Mouse (Mus musculus): ENCODE results near the gene Efna2.
"Not testable (repeated sequence)": the region's sequence is repeated elsewhere in the genome, so short reads cannot be mapped to it uniquely, and the experiment has no call there.

The Efna2 gene

DNA sequence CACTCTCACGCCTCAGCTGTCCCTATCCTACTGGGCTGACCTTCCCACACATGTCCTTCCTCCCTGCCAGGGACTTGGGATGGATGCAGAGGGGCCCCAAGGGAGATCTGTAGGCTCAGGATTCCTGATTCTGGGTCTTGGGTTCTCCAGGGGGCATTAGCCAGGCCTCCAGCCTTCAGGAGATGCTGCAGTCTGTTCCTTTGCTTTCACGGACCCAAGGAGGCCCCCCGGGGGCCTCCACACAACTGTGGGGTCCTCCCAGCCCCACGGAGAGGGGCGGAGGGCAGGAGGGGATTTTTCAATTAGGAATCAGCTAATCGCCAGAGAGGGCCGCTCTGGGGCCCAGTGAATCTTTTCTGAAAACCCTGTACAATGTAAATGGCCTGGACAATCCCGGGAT, 15.2 kb downstream of the Efna2 start:
- DNase-seq: no peak

DNA sequence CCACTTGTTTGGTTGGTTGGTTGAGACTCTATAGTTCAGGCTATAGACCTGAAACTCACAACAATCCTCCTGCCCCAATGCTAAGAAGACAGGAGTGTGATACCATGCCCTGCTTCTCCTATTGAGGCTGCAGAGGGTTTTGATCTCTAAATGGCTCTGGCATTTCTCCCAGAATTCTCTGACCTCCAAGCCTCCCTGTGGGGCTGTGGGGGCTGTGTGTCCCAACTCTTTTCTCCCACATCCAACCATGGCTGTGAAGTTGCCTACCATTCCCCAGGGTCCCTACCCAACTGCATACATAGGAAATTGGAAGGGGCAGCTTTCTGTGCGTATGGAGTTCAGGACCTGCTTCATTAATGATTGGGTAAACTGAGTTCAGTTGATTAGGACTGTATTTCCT, 16.9 kb downstream of the Efna2 start:
- DNase-seq: no peak

DNA sequence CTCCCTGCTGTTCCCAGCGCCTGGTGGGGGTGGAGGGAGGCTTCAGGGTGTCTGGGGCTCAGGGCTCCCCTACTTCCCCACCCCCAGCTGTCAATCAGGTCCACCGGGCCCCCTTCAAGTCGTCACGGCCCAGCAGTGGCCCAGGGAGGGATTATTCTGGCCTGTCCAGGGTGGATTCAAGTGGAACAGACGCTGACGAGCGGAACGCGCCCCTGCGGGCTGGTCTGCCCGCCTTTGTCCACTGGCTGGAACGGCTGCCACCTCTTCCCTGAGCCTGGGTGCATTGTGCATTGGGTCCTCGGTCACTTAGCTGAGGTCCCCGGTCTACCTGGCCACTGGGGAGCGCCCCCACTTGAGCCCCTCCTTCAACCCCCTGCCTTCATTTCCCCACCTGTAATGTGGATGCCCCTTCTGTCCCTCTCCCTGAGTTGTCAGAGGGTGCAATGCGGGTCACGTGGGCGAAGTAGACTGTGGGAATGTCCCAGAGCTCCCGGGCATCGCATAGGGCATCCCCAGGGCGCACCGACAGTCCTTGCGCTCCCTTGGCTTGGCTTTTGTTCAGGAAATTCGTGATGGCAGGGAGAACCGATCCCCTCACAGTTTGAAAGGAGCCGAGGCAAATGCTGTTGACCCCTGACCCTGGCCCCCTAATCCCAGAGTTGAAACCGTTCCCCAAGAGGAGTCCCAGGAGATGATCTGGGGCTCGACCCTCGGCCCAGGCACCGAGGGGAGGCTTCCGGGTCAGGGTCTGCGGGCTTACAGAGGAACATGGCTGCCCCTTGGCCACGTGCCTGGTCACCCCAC, 17.7 kb downstream of the Efna2 start:
- no peak for DNase-seq

DNA sequence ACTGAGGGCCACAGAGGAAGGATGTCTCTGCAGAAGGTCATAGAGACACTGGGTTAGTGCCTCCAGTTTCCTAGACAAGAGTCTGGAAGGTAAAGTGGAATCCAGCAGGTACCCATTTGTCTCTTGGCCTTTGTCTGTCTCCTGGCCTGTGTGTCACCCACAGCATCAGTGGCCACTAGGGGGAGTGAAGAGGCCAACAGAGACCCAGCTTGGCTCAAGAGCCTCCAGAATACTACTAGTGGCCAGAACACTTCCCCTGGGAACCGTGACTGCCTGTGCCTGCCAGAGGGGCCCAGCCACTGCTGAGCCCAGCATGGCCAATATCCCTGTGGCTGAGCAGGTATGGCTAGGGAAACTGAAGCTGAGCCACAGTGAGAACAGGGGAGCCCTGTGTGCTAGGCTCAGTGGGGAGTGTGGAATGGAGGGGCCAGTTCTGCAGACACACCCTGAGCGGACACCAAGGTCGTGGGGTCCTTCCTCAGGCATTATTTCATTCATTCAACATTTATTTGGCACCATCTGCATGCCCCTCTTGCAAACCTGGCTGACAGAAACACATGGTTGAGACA, 20.2 kb downstream of the Efna2 start:
- peak; percentile 86 for DNase-seq

DNA sequence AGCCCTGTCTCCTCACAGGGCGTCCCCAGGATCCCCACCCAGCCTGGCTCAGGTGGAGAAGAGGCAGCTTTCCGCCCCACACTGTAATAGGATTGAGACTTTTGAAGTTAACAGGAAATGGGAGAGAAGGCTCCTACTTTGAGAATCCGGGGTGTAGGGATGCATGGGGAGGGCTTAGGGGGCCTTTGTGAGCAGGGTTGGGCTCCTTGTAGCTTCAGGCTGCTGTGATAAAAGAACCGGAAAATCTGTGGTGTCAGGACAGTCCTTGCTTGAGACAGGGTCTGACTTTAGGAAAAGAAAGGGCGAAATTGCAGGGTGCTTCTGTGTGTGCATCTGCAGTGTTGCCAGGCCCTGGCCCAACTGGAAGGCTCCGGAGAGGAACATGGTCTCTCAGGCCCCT, 21.2 kb downstream of the Efna2 start:
- no peak for DNase-seq

DNA sequence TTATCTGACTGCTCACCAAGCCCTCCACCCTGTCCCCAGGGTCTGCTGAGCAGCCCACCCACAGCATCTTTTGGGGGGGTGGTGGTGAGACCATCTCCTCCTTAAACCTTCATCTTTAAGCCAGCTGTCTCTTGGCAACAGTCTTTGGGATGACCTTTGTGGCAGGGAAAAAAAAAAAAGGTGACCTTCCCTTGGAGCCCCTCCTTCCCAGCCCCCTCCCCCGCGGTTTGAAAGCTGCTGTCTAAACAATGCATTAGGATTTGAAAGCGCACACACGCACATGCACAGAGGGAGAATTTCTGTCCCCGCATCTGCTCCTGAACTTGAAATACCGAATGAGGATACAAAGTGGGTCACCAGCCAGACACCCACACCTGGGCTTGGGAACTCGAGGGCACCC, 24.8 kb downstream of the Efna2 start:
- no peak for DNase-seq

DNA sequence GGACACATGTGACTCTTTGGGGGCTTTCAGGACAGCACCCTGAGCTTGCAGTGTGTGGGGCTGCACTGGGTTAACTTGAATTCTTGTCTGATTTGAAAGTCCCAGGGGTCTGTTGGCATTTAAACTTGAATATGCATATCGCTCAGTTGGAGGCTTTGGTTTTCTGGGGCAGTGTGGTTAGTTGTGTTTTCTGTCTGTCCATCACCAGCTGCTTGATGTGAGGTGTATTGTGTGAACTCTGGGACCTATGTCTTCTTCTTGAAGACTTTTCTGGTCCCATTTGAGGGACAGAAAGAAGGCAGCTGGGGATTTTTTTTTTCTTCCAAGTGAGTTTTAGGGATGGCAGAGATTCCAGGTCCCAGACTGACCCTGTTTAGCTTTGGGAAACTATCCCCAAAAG, 27.9 kb downstream of the Efna2 start:
- no peak for DNase-seq

DNA sequence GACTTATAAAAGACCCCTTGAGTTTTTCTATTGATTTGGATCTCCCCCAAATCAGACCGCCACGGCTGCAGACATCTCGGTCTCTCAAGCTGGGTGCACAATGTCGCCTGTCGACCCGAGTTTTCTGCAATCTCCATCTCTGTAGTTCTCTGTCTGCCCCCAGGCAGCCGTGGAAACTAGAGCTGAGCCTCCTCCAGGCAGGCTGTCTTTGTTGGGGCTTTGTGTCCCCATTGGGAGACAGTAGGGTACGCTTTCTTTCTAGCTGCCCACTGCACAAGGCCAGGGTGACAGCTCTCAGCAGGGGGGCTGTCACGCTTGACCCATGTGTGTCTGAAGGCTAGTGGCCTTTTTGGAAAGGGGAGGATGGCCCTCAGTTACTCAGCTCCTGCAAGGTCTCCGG, 28.4 kb downstream of the Efna2 start:
- no peak for DNase-seq

DNA sequence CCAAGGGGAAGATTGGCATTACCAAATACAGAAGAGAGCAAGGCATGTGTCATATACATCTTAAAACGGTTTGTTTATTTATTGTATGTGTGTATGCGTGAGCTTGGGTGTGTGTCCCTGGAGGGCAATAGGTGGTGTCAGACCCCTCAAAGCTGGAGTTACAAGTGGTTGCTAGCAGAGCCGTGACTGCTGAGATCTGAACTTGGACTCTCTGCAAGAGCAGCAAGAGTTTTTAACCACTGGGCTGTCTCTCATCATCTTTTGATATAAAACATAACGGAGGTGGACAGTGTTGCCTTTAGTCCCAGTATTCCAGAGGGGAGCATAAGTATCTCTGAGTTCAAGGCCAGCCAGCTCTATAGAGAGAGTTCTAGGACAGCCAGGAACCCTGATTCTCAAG, 29.0 kb downstream of the Efna2 start:
- DNase-seq: no peak

DNA sequence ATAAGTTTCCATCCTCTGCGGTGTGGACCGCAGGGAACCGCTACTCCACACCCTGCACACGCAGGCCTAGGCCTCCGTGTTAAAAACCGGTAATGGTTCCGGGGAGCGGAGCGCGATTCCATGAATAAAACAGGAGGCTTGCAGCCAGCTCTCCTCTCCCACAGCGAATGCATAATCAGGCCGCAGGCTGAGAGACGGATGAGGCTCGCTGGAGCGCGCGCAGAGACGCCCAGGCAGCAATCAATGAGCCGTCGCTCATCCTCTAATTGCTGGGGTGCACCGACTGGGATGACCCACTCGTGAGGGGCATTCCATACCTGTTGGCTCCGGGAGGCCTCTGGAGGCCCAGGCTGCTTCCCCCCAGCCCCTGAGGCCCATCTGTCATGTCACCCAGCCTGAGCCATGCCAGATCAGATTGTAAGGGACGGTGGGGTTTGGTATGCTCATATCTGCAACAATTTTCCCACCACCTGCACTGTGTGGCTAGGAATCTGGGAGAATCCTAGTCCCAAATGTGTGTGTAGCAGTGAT, 29.6 kb downstream of the Efna2 start:
- DNase-seq: no peak

DNA sequence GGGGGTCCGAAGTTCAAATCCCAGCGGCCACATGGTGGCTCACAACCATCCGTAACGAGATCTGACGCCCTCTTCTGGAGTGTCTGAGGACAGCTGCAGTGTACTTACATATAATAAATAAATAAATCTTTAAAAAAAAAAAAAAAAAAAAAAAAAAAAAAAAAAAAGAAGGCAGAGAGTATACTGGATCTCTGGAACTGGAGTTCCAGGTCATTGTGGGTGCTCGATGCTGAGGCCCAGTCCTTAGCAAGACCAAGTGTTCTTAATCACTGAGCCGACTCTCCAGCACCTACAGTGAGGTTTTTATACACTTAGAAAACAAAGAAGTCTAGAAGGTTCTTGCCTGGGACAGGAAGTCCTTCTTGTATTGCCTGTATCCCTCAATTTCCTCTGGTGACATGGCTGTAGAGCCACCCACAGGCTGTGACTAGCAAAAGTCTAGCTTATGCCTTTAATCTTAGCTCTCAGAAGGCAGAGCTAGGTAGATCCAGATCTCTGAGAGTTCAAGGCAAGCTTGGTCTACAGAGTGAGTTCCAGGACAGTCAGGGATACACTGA, 32.3 kb downstream of the Efna2 start:
- not testable (repeated sequence) for DNase-seq

DNA sequence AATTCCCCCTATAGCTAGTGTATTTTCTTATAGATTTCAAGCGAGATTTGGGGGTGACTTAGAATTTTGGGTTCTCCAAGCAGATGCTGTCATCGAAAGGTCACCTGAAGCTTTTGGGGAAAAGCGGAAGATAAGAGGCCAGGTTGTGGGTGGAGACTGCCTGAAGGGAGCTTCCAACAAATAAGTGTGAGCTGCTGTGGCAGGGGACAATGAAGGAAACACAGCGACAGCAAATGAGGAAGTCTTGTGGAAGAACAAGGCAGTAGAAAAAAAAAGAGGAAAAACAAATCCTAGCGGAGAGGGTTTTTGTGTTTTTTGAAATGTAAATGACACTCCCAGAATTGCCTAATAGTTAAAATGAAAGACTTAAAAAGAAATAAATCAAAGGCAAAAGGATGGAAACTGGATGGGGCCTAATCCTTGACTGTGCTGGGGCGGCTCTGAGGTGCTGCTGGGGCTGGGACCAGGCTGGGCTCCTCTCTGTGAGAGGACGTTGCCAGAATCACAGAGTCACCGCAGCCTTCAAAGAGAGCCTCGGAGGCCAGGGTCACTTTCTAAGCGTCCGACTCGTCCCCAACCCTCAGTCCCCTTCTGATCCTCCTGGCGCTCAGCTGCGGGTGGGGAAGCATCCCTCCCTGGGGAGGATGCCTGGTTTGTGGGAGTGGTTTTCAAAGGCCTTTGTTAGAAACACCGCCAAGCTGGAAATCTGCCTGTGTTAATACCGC, 35.9 kb downstream of the Efna2 start:
- no peak for DNase-seq

DNA sequence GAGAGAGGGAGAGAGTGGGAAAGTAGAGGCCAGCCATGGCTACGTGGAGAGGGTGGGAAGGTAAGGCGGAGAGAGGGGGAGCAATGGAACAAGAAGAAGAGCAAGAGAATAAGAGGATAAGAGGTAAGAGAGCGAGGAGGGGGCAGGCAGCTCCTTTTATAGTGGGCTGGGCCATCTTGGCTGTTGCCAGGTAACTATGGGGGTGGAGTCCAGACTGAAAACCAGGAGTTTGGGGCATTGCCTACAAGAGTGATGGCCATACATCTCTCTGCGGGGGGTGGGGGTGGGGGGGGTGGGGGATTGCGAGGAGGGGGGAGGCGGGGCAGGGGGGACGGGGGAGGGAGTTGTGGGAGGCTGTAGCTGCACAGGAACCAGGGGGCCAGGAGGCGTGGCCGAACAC, 41.4 kb downstream of the Efna2 start:
- DNase-seq: no peak

DNA sequence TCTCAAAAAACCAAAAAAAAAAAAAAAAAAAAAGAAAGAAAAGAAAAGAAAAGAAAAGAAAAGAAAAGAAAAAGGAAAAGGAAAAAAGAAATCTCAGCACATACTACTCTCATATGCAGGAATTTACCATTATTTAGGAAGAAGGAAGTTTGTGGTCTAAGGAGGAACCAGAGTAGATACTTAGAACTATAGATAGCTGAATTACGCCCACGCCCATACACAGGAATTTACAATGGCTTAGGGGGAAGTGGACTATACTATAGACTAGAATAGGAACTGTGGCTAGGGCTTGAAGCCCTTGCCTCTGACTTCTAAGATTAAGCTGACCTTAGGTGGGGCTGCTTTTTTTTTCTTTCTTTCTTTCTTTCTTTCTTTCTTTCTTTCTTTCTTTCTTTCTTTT, 43.9 kb downstream of the Efna2 start:
- DNase-seq: not testable (repeated sequence)

DNA sequence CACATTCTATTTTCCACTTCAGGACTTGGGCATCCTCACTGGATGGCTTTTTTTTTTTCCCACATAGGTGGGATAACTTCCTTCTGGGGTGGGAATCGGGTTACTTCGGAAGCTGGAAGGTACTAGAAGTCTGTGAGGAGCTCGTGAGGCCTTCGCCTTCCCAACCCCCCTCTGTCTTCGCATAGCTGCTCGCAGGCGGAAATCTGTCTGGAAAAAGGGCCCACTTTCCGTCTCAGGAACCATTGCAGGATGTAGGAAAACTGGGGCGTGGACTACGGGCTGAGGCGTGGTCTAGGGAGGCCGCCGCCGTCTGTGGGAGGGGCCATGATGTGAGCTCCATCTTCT, 46.8 kb downstream of the Efna2 start:
- no peak for DNase-seq

DNA sequence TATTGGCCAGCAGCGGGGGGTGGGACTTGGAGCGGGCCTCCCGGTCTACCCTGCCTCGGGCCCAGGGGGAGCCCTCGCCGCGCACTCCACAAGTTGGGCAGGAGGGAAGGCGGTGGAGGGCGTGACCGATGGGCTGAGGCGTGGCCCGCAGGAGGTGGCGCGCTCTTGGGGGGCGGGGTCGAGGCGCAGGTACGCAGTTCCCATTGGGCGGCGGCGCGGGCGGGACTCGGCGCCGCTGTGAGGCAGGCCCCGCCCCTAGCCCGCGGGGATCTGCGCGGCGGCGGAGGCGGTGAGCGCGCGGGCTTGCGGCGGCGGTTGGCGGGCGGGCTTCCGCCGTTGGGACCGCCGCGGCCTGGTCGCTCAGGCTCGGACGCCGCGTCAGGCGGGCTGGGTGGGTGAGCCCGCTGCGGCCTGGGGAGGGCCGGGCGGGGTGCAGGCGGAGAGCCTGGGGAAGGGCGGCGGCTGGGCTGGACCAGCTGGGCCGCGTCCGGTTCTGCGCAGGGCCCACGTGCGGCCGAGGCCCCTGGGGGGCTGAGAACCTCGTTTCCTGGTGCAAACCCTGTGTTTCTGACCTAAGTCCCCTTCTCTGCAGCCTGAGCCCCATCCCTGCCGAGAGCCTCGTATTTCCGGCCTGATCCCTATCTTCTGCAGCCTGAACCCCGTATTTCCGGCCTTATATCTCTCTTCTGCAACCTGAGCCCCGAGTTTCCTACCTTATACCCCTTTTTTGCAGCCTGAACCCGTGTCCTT, 47.3 kb downstream of the Efna2 start, which contains the start of gene Mum1:
Mum1 (plus strand) TSS at position 19 of the 750 bp plus-strand sequence.
- peak; percentile 98 for DNase-seq

DNA sequence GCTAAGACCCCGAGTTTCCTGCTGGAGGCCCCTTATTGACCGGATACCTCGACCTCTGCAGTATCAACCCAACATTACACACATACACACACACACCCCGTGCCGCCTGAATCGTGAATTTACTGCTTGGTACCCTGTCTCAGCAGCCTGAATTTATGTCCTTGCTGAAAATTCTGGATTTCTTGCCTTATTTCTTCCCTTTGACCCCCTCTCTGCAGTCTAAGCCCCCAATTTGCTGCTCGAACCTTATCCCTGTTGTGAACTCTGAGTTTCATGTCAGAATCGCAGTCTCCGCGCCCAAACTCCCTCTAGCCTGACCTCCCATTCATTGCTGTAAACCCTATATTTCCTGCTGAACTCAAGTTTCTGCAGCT, 47.9 kb downstream of the Efna2 start:
- no peak for DNase-seq

DNA sequence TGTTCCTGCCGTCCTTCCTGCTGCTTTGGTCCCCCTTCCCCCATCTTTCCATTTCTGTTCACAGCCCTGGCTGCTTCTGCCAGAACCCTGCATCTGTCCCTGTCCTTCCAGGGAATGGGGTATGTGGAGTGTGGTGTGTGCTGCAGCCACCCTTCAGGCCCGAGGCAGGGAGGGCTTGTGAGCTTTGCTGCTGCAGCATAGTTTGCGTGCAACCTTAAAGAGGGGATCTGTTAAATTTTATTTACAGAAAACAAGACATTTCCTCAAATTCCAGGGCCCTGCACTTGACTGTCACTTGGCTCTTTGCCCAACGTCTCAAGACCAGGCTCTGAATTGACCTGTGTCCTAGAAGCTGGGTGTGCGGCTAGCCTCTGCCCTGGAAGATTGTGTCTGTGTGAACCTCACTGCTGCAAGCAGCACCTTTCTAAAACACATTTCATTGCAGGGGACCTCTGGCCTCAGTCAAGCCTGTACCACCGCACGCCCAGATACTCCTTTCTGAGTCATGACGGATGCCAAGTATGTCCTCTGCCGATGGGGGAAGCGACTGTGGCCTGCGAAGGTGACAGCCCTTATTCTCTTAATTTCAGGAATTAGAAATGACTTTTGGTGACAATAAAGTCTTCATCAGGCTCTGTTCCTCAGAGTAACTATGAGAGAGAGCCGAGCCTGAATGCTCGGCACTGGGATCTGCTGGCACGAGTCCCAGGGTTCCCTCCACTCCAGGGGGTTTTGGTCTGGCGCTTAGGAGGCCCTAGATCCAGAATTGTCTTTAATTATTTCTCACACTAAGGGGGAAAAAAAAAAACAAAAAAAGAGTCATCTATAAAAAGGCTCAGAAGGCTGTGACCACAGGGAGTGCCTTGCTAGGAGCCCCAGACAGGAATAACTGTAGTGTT, 48.8 kb downstream of the Efna2 start:
- no peak for DNase-seq

DNA sequence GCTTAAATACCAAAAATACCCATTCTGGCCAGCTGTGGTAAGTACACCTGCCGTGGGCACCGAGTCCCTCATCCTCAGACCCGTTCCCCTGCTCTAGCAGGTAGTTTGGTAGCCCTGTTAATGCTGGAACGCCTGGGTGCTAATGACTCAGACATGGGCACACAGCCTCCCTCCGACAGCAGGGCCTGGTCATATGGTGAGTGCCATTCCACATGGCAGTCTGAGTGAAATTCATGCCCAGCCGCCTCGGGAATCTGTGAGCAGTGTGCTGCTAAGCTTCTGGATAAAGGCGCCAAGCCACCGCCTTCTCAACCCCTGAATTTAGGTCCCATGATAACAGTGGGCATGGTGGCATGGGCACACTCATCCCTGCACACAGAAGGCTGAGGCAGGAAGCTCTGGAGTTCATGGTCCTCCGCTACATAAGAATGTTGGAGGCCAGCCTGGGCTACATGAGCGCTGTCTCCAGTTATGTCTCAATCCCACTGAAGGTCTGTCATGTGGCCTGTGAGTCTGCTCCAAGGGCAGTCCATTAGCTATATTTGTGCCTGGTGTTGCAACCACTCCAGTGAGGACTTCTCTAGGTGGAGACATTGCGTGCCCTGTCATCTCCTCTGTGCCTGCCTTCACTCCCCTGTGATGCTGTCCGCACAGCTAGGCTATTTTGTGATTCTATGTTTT, 57.0 kb downstream of the Efna2 start:
- DNase-seq: no peak

DNA sequence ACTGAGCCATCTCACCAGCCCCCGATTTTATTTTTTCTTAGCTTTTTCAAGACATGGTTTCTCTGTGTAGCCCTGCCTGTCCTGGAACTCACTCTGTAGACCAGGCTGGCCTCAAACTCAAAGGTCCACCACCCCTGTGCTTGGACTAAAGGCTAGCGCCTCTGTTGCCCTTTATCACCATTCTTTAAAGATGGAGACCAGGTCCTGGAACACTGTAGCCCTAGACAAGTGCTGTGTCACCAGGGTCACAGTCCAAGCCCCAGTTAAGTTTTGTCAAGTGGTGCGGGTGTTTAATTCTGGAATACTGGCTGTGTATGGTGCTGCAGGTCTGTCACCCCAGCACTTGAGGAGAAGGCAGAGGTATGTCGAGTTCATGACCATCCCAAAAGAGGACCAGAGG, 57.7 kb downstream of the Efna2 start:
- no peak for DNase-seq

DNA sequence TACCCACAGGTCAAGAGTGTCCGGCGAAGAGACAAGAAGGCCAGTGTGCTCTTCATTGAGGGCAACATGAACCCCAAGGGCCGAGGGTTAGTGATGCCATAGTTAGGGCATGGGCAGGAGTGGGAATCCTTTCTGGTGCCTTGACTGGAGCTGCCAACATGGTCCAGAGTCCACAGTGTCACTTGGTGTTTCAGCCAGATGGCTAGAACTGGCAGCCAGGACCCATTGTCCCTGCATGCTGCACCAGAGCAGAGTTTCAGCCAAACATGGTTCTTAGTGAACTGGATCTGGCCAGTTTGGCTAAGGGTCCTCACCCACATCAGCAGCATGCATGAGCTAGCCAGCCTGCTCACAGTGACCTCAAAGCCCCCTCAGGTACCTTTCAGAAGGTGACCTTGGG, 59.0 kb downstream of the Efna2 start:
- no peak for DNase-seq
